1 mouse cellular context compared by ENCODE assay signal in the genomic region with DNA sequence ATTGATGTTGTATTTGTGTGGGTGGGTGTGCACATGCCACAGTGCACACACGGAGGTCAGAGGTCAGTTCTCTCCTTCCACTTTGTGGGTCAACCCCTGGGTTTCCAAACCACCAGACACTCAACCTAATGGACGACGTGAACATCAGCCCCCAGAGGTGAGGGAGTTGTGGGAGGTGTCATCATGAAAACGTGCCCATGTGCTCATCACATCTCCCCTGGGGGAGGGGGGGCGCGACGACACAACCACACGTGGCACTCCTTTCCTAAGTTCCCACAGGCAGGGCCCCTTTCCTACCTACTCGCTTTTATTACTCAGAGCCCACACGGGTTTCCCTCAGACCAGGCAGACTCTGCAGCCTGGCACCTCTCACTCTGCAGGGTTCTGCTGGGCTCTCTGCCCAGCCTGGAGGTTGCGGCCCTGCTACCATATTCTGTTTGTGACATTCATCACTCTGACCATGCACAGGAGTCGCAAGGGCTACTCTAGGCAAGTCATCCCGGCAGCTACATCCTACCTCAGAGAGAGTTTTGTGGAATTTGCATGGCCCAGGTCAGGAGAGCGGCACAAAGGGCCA.
TF ChIP-seq lines count a peak whose summit lies in the region.

No protein-coding gene starts in this region.

TF ChIP-seq in CH12.LX, 34 proteins besides CTCF, POLR2A, EP300 and RAD21:
- TF ChIP-seq SMC3 (IDR thresholded peaks at IDR 0.05; ENCODE audit: low read depth, low read length) (no peak), BHLHE40 (IDR thresholded peaks at IDR 0.05; ENCODE audit: low read depth, low read length) (0 out of 2 replicates have a peak, but pooled peaks have one; percentile 13), GABPA (IDR thresholded peaks at IDR 0.05; ENCODE audit: insufficient replicate concordance, low read depth, low read length) (no peak), TBP (conservative IDR thresholded peaks at IDR 0.05; ENCODE audit: low read depth, low read length) (no peak), RCOR1 (conservative IDR thresholded peaks at IDR 0.05; ENCODE audit: low read depth, low read length) (no peak), SIN3A (IDR thresholded peaks at IDR 0.05; ENCODE audit: low read length) (no peak), ZMIZ1 (IDR thresholded peaks at IDR 0.05; ENCODE audit: low read depth, low read length) (no peak)
